Mouse (Mus musculus): ENCODE measurements around the gene Npas3.

Gene Npas3

DNA sequence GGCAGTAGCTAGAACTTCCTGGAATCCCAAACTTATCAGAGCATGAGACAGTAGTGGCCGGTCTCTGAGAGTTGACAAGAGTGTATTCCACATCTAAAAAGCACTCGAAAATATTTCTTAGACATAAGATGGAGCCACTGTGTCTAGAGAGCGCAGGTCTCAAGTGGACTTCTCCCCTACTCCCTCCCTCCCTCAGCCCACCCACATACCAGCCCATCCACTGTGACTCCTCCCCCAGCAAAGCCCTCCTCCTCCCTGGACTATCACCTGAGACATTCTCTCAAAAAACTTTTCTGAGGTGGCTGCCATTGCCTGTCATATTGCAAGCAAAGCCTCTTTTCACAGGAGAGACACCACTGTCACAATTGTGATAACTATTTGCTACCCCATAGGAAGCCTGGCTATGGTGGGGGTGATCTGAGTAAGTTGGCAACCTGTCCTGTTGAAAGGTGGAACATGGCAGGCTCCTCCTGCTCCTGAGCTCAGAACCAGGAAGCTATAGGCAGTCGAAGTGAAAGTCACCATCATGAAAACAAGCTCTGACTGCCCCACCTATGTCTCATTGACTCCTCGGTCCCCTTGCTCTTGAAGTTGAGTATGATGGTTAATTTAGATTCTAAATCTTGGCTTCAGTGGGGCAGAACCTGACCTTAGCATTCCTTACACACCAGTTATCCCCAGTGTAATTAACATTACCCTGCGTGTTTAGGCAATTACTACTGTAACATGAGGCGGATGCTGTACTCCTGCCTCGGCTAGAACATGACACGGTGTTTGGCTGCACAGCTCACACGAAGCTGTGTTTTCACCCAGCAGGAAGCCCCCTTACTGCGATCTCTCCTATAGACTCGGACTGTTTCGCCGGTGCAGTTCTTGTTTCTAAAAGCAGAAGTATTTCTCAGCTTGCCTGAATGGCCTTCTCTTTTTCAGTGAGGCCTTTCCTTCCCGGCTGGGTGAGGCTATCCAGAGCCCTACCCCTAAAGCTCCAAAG lies 751.5 kb downstream of the Npas3 start:
- peak; percentile 11 to 22 for DNase-seq

- peak; percentile 9 to 16 for DNase-seq
These were observed 754.0 kb downstream of the Npas3 start for GRCm38 (mm10) chr12:54002496-54002895.

DNA sequence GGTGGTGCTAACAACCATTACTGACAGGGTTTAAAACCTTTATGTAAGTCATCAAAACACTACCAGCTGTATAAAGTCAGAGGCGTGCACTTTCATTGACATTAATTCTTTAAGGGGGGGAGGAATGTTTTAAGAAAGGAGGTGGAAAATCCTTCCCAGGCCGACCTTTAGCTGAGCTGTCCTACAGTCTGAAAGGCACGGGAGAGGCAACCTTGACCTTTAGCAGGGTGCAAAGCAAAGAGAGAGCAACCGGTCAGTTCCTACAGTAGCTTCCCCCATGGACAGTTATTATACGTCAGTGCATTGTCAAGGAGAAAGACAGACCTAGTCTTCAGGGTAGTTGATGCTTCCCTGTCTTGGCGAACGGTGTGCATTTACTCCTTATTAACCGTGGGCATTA lies 756.1 kb downstream of the Npas3 start:
- no peak for DNase-seq

- no peak for DNase-seq
These were observed 757.1 kb downstream of the Npas3 start for GRCm38 (mm10) chr12:54005546-54005945.

- no peak for DNase-seq
These were observed 766.8 kb downstream of the Npas3 start for GRCm38 (mm10) chr12:54015304-54015703.

DNA sequence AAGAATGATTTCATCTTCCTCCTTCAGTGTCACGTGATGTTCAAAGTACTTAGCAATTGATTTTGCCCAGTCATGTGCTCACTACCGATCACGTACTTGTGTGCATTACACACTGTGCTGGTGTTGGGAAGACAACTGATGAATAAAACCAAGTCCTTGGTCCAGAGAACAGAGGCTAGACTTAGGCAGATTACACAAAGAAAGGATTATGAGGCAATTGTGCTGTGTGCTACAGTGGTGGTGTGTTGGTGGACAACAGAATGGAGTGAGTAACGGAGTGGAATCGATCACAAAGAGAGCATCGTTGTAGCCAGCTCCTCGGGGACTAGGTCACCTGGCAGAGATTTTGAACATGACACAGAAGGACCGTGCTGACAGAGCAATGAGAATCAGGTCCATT lies 769.5 kb downstream of the Npas3 start:
- DNase-seq, result no peak

DNA sequence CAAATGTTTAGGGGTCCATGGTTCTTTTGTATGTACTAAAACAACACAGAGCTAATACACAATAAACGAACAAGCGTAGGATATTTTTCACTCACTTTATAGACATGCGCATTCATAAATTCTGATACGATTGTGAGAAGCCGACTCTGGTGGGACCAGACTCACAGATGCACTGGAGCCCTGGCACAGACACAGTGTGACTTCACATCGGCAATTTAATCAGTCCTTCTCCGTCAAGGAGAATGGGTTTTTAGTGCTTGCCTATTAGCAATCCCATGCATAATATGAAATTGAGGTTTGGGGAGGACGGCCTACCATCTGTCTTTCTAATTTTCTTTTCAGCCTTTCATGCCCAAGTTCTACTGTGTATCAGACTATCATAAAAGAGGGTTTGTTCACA lies 771.5 kb downstream of the Npas3 start:
- no peak for DNase-seq

GRCm38 (mm10) chr12:54034666-54035346 lies 786.3 kb downstream of the Npas3 start:
- DNase-seq, result peak; percentile 8 to 32

GRCm38 (mm10) chr12:54037602-54038001 lies 789.1 kb downstream of the Npas3 start:
- no peak for DNase-seq

DNA sequence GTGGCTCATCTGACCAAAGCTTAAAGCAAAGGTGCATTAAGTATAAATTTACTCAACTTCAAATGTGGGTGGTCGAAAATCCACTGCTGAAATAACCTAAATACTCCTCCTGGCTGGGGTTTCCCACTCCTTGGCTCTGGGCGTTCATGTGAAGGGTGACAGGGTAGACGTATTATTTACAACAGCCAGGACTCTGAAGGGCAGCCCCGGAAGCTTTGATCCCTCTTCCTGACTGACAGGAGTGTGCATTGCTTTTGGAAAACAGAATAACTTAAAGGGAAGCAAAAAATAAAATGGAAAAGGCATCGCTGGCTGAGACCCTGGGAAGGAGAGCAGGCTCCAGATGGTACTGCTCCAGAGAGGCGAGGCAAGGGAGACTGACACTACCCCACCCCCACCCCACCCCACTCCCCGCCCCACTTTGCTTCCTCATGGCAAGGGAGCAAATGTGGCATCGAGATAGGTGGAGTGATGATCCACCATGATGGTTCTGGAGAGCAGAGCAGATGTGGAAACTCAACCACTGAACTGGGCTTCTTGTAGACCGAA lies 794.6 kb downstream of the Npas3 start:
- no peak for DNase-seq

DNA sequence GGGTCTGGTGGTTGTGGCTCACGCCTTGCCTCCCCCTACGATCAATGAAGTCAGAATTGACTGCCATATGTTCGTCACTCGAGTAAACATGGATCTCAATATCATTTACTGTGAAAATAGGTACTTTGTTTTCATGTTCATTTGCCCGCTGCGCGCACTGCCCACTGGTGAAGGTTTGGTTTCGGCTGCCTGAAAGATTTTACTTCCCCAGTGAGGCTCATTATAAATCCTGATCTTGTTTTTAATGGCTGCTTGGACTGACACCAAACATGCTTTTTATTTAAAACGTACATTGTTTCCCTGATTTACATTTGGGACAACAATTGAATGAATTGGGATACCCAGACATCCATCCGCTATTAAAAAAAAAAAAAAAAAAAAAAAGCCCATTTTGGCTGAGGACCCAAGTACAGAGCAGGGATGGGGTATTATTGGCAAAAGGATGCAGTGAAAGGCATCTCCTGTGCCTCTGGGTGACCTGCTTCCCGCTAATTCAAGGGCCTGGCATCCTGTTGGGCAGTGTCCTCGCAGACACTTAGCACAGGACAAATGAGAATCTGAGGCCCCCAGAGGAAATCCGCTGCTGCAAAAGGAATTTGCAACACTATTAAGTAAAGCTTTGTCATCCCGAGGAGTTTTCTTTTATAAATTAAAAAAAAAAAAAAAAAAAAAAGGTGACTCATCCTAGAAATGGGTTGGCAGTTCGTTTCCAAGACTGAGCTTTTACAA lies 796.3 kb downstream of the Npas3 start:
- DNase-seq, result peak in 1 of 2 experiments; percentile 37

- no peak for DNase-seq
These were observed 796.9 kb downstream of the Npas3 start for GRCm38 (mm10) chr12:54045360-54045759.

DNA sequence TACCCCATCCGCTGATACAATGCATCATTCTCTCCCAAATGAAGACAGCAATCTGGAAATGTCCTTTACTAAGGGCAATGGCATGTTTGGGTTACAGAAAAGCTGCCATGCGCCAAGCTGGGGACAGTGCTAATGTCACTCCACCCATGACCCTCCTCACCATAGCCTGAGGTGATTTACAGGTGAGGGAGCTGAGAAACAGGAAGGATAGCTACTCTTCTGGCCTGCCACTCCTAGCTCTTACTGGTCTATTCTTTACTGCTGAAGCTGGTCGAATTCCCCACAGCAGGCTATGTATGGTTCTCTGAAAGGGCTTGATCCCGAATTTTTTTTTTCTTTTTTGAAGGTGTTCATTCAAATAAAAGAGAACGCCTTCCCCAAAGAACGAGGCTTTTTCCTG lies 798.3 kb downstream of the Npas3 start:
- DNase-seq, result no peak

- DNase-seq, result no peak
These were observed 799.6 kb downstream of the Npas3 start for GRCm38 (mm10) chr12:54048126-54048525.

DNA sequence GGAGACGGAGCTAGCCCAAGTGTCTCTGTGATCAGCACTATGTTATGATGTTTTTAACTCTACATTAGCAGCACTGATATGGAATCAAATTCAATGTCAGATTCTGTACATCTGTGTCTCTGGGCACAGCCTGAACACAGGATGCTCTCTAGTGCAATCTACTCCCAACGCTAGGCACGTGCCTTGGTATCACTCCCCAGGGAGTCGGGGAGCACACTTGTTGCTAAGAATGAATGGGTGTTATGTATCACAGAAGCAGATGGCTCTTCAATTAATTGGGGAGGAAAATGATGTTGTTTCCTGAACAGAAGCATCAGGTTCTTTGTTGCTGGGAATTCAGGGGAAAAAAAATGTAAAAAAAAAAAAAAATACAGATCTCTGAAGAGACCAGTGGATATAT lies 801.4 kb downstream of the Npas3 start:
- no peak for DNase-seq

- no peak for DNase-seq
These were observed 804.5 kb downstream of the Npas3 start for GRCm38 (mm10) chr12:54052939-54053338.

- DNase-seq, result no peak
These were observed 805.1 kb downstream of the Npas3 start for GRCm38 (mm10) chr12:54053598-54053997.

GRCm38 (mm10) chr12:54060732-54061131 lies 812.3 kb downstream of the Npas3 start:
- peak; percentile 91 to 92 for DNase-seq

- no peak for DNase-seq
These were observed 812.7 kb downstream of the Npas3 start for GRCm38 (mm10) chr12:54061168-54061567.

DNA sequence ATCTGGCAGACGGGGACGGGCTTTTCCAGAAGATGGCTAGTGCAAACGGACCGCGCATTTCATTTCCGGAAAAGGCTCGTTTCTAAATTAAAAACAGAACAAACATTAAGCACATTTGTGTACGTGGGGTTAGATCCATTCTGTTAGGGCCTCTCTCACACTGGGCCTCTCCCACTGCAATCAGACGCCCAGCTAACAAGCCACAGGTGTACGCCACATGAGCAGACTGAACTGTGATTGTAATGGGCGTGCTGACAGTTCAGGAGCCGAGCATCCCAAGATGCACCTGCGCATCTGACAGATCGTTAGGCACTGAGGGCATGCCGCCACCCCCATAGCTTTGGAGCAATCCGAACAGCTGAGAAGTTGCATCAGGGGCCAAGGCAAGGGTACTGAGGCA lies 816.5 kb downstream of the Npas3 start:
- DNase-seq, result no peak

- peak; percentile 13 to 21 for DNase-seq
These were observed 817.1 kb downstream of the Npas3 start for GRCm38 (mm10) chr12:54065607-54066006.

DNA sequence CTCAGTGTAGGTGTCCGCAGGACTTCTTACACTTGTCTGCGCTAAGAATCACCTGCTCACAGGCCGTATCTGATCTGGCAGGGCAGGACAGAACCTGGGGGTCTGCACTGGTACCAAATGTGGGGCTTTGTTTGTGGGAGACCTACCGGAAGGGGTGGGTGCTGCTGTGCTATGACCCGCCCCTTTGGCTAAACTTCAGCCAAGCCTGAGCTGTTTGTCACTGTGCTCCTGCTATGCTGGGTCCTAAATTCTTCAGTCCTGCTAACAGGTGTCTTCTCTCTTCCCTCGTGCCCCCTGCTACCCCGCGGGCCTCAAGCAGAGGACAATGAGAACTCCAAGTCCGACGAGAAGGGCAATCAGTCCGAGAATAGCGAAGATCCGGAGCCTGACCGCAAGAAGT lies 818.9 kb downstream of the Npas3 start:
- DNase-seq, result no peak
